Mouse (Mus musculus) CH12F3 (cell line): ENCODE results near the gene Nptxr.

Experiments
- in situ Hi-C: fragments of 300-500 bp; cut with MboI; formaldehyde crosslinking; loops from 2 replicates; pipeline ENCODE4 v1.14.3; 2020; ENCODE audit warnings: low sequenced_read_pairs

Nptxr gene

GRCm38 (mm10) chr15:79804352-79805071 lies at the start of gene Nptxr:
Gene Nptxr (minus strand): TSS chr15:79804766.
- in situ Hi-C loops, result no loop called here

- in situ Hi-C loops, result no loop called here
These were observed 45.6 kb upstream of the Nptxr start for GRCm38 (mm10) chr15:79850143-79850542.

GRCm38 (mm10) chr15:79847100-79847499 lies 42.5 kb upstream of the Nptxr start:
- in situ Hi-C loops, result no loop called here

- in situ Hi-C loops, result no loop called here
These were observed 41.4 kb upstream of the Nptxr start for GRCm38 (mm10) chr15:79845986-79846385.

GRCm38 (mm10) chr15:79842985-79843384 lies 38.4 kb upstream of the Nptxr start:
- in situ Hi-C loops, result no loop called here

- in situ Hi-C loops, result no loop called here
These were observed 35.7 kb upstream of the Nptxr start for GRCm38 (mm10) chr15:79840281-79840680.

- in situ Hi-C loops, result no loop called here
These were observed 30.3 kb upstream of the Nptxr start for GRCm38 (mm10) chr15:79834881-79835260.

GRCm38 (mm10) chr15:79834130-79834880 lies 29.7 kb upstream of the Nptxr start, which contains the start of the genes Npcd and Cbx6:
Gene Npcd (minus strand): TSS chr15:79834237.
Gene Cbx6 (minus strand): TSS chr15:79834688.
- in situ Hi-C loops, result no loop called here

- in situ Hi-C loops, result no loop called here
These were observed 28.9 kb upstream of the Nptxr start for GRCm38 (mm10) chr15:79833251-79834050.

GRCm38 (mm10) chr15:79832064-79832900 lies 27.7 kb upstream of the Nptxr start:
- in situ Hi-C loops, result no loop called here

GRCm38 (mm10) chr15:79830388-79830787 lies 25.8 kb upstream of the Nptxr start:
- in situ Hi-C loops, result no loop called here

- in situ Hi-C loops, result no loop called here
These were observed 24.9 kb upstream of the Nptxr start for GRCm38 (mm10) chr15:79829431-79829830.

- in situ Hi-C loops, result no loop called here
These were observed 23.9 kb upstream of the Nptxr start for GRCm38 (mm10) chr15:79828366-79829035.

GRCm38 (mm10) chr15:79827778-79828210 lies 23.2 kb upstream of the Nptxr start:
- in situ Hi-C loops, result no loop called here

GRCm38 (mm10) chr15:79827061-79827777 lies 22.7 kb upstream of the Nptxr start:
- in situ Hi-C loops, result no loop called here

- in situ Hi-C loops, result no loop called here
These were observed 21.8 kb upstream of the Nptxr start for GRCm38 (mm10) chr15:79826221-79826935.

GRCm38 (mm10) chr15:79825146-79825825 lies 20.7 kb upstream of the Nptxr start:
- in situ Hi-C loops, result no loop called here
